Mouse (Mus musculus) frontal cortex, postnatal 10 days (tissue): ENCODE data around the gene Nlrc5.

Experiments
- DNase-seq, 2 experiments: peaks; one replicate each; pipeline ENCODE4 v3.0.0; 2022; ENCODE audit warnings: low spot score in 2 of 2, mixed read lengths in 1 of 2

The Nlrc5 gene

DNA sequence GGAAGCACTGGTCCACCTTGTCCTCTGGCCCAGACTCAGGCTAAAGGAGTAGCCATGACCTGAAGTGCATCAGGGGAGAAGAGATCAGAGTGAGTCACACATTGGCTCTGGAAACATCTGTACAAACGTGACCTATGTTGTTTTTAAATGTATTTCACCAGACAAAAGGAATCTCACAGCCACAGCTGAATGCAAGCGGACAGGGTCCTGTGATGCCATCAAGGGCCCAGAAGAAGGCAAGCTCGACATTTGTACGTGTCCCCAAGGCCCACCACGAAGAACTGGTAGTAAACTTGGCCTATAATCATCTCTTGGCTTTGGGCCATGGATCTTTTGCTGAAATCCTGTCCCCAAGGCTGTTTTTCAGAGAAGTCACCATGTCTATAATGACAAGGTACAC is 35.5 kb downstream of the Nlrc5 start:
- no peak for DNase-seq

DNA sequence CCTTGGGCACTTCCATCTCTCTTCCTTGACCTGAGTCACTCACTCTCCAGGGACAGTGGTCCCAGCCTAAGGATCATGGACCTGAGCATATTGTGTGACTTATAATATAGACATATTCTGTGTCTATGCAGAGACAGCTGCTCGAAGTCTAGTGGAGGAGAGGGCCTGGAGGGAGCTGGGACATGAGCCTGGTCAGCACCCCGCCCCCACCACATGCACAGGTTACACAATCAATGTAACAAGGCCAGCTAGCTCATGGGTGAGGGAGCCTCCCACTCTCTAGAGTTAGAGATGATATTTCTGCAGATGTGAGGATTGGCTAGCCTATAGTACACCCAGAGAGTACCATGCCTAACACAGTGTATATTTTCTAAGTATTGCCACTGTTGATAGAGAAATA is 36.6 kb downstream of the Nlrc5 start:
- DNase-seq, result no peak

DNA sequence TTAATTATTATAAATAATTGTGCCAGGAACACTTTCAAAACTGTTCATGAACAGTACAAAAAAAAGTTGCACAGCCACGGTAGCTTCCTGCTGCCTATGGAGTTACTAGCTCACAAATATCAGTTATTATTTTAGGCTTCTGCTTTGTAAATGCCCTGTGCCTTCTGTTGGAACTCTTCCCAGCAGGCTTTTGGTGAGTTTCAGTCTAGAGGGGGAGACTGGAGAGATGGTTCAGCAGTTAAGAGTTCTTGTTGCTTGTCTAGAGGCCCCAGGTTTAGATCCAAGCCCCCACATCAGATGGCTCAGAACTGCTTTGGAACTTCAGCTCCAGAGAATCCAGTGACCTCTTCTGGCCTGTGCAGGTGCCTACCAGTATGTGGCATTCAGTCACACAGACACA is 37.1 kb downstream of the Nlrc5 start:
- no peak for DNase-seq

- DNase-seq, result no peak
Measured at GRCm38 (mm10) chr8:94472741-94473140, 38.6 kb downstream of the Nlrc5 start.

- DNase-seq, result no peak
Measured at GRCm38 (mm10) chr8:94473431-94473830, 39.3 kb downstream of the Nlrc5 start.

DNA sequence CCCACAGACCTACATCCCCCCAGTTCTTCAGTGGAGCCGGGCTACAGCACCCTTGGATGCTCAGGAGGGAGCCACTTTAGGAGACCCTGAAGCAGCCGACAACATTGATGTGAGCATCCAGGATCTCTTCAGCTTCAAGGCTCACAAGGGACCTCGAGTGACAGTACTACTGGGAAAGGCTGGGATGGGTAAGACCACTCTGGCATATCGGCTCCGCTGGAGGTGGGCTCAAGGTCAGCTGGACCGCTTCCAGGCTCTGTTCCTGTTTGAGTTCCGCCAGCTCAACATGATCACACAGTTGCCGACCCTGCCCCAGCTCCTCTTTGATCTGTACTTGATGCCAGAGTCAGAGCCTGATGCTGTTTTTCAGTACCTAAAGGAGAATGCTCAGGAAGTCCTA is 41.6 kb downstream of the Nlrc5 start:
- no peak for DNase-seq

DNA sequence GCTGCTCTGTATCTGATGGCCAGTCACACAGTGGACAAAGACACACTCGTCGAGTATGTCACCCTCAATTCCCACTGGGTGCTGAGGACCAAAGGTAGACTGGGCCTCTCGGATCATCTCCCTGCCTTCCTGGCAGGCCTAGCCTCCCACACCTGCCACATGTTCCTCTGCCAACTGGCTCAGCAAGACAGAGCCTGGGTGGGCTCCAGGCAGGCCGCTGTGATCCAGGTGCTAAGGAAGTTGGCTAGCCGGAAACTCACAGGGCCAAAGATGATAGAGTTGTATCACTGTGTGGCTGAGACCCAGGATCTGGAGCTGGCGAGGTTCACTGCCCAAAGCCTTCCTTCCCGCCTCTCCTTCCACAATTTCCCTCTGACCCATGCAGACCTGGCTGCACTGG is 42.7 kb downstream of the Nlrc5 start:
- DNase-seq, result no peak

GRCm38 (mm10) chr8:94482051-94482450 is 47.9 kb downstream of the Nlrc5 start:
- no peak for DNase-seq

DNA sequence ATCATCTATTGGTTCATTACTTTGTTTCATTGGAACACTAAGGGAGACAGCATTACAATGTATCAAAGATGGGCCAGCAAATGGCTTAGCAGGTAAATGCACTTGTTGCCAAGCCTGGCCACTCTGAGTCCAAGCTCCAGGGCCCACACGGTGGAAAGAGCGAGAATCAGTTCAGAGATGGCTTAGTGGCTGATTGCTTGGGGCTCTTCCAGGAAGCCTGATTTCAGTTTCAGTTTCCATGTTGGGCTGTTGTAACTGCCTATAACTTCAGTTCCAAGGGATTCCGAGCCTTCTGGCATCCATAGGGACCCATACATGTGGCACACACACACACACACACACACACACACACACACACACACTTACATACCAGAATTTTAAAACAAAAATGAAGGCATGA is 51.1 kb downstream of the Nlrc5 start:
- no peak for DNase-seq

DNA sequence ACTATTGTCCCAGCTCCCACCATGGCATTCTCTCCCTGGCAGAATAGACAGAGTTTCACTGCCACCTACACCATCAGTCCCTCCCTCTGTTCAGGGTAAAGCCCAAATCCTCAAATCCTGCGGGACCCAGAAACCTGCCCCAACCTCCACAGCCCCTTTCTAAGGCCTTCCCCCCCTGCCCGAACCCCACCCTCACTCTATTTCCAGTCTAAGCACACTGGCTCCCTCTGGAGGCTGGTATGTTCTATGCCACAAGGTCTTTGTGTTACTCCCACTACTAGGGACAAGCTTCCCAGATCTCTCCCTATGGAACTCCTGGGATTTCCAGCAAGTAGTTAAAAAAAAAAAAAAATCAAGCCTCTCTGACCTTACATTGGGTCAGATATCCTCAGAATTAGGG is 51.7 kb downstream of the Nlrc5 start:
- peak in 1 of 2 experiments; percentile 28 for DNase-seq

DNA sequence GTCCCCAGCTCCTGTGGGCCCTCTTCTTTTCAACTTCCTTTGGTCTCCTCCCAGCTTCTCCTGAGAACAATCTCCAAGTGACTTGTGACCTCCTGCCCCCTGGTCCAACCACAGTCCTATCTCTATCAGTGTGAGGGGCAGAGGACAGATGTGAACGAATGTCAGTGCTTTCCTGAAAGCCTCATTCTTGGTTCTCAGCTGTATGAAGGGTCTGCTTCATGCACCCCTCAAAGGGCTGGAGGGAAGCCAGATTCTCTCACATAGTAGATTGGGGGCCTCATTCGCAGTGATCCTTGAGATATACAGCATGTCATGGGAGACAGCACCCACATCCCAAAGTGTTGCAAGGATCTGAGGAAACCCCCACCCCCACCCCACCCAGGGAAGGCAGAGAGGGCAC is 53.9 kb downstream of the Nlrc5 start:
- no peak for DNase-seq

- no peak for DNase-seq
Measured at GRCm38 (mm10) chr8:94489809-94490483, 55.8 kb downstream of the Nlrc5 start.

DNA sequence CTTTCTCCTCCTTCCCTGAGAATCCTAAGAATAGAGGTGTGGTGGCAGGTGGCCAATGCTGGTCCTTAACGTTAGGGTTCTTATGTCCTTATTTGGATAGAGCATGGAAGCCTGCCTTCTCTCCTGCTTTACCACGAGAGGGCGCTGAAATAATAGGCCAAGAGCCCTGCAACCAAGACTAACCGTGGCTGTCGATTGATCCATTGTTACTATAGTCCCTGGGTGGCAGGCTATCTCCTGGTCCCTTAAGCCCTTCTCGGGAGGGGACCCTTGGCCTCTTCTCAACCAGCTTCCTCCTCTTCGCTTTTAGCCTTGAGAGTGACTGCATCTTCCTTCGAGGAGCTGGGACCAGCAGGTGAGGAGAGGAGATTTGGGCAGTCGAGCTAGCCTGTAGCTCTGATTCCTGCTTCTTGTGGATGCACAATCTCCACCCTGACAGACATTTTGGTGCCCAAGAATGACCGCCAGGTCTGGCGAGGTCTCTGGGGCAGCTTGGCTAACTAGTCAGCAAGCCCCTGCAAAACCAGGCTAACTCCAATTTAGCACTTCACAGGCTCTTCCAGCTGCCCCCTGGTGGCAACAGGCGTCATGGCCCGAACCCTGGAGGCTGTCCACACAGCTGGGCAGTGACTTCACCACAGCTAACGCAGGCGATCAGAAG is 58.0 kb downstream of the Nlrc5 start:
- peak; percentile 65 to 68 for DNase-seq

DNA sequence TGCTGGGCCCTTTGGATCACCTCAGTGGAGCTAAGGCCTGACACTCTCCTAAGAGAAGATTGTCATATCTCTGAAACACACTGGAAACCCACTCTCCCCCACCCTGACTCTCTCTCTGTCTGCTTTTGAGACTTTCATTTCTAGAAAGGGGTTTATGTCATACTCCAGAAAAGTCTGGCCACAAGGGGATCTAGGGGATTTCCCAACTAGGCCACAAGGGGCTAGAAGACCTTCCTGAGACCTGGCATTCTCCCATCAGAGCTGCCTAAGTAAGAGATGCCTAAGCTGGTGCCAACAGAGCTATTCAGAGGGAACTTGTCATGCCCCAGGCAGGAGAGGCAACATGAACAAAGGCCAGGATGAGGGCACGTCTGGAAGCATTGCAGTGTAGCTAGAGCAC is 59.1 kb downstream of the Nlrc5 start:
- no peak for DNase-seq

- no peak for DNase-seq
Measured at GRCm38 (mm10) chr8:94515430-94516208, 81.5 kb downstream of the Nlrc5 start.

GRCm38 (mm10) chr8:94516209-94516593 is 82.0 kb downstream of the Nlrc5 start:
- DNase-seq, result no peak

- DNase-seq, result no peak
Measured at GRCm38 (mm10) chr8:94516766-94517165, 82.6 kb downstream of the Nlrc5 start.

DNA sequence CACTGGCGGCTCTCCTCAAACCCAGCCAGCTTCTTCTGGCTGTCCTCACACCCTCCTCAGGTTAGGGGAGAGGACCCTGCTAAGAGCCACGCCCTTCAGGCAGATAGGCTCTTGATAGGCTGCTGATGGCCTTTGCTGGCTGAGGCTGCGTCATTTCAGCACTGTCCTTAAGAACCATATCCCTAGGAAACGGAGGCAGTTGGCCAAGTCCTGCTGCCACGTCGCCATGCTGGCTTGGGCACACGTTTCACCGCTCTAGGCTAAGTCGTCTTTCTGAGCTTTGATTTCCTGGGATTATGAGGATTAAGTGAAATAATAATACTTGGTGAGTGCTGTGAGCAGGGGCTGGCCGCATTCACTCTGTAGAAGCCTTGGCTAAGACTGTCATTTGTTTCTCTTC is 84.2 kb downstream of the Nlrc5 start:
- DNase-seq, result no peak

- no peak for DNase-seq
Measured at GRCm38 (mm10) chr8:94519021-94519420, 84.9 kb downstream of the Nlrc5 start.

- DNase-seq, result no peak
Measured at GRCm38 (mm10) chr8:94521481-94521880, 87.3 kb downstream of the Nlrc5 start.

- no peak for DNase-seq
Measured at GRCm38 (mm10) chr8:94522482-94522881, 88.3 kb downstream of the Nlrc5 start.

- no peak for DNase-seq
Measured at GRCm38 (mm10) chr8:94524554-94524953, 90.4 kb downstream of the Nlrc5 start.

DNA sequence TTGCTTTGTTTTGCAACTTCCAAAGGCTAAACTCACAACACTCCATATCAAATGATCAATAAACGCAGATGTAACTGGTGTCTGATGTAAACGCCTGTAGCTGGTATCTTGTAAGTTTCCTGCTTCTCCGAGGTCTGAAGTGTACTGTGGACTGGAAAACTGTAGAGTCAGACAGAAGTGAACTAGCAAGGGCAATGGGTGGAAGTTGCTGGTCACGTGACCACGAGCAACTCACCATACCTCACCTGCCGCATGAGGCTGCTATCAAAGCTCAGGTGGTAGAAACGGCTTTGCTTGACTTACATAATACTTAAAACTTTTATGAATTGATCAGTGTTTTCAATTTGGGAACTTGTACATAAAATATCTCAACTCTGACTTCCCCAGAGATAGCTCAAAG is 93.0 kb downstream of the Nlrc5 start:
- no peak for DNase-seq
